Mouse (Mus musculus) spleen, postnatal 4 days (tissue): ENCODE measurements around the gene Olfr539.
"Not testable (repeated sequence)": the region's sequence is repeated elsewhere in the genome, so short reads cannot be mapped to it uniquely, and the experiment has no call there.

Source experiments
- DNase-seq, 2 experiments: peaks; one replicate each; pipeline ENCODE4 v3.0.0; 2022; ENCODE audit warnings: low spot score in 2 of 2

Gene Olfr539

GRCm38 (mm10) chr7:140659630-140660029 lies at the start of gene Olfr539:
Olfr539 (plus strand) TSS chr7:140659930.
- no peak for DNase-seq

GRCm38 (mm10) chr7:140628670-140629069 lies 31.1 kb upstream of the Olfr539 start, which contains the start of gene Olfr61:
Olfr61 (plus strand) TSS chr7:140628970.
- not testable (repeated sequence) for DNase-seq

- DNase-seq: no peak
Measured at GRCm38 (mm10) chr7:140630559-140630958, 29.2 kb upstream of the Olfr539 start.

GRCm38 (mm10) chr7:140646152-140646551 lies 13.6 kb upstream of the Olfr539 start, which contains the start of gene Olfr53:
Olfr53 (plus strand) TSS chr7:140646452.
- no peak for DNase-seq

GRCm38 (mm10) chr7:140670693-140671092 lies 11.0 kb downstream of the Olfr539 start:
- DNase-seq: not testable (repeated sequence)

- DNase-seq: no peak
Measured at GRCm38 (mm10) chr7:140675863-140676262, 16.1 kb downstream of the Olfr539 start.

- DNase-seq: not testable (repeated sequence)
Measured at GRCm38 (mm10) chr7:140679591-140679990, 19.9 kb downstream of the Olfr539 start.

GRCm38 (mm10) chr7:140681651-140682050 lies 21.9 kb downstream of the Olfr539 start, which contains the start of gene Olfr45:
Olfr45 (plus strand) TSS chr7:140681951.
- DNase-seq: no peak

GRCm38 (mm10) chr7:140696967-140697366 lies 37.2 kb downstream of the Olfr539 start, which contains the start of gene Olfr541:
Olfr541 (plus strand) TSS chr7:140697267.
- no peak for DNase-seq

GRCm38 (mm10) chr7:140706348-140706747 lies 46.6 kb downstream of the Olfr539 start:
- no peak for DNase-seq

GRCm38 (mm10) chr7:140707536-140708284 lies 48.0 kb downstream of the Olfr539 start:
- no peak for DNase-seq

GRCm38 (mm10) chr7:140717155-140718055 lies 57.7 kb downstream of the Olfr539 start:
- no peak for DNase-seq

GRCm38 (mm10) chr7:140721095-140721494 lies 61.4 kb downstream of the Olfr539 start:
- no peak for DNase-seq

GRCm38 (mm10) chr7:140725558-140725957 lies 65.8 kb downstream of the Olfr539 start:
- DNase-seq: no peak
